Mouse (Mus musculus) kidney, postnatal 0 days (tissue): ENCODE results near the gene Smurf2. TPM values are rescaled to one million over a fixed set of nuclear protein-coding genes. Genes with fewer than 3 reads are reported as not detected.

ENCODE experiments used
- ATAC-seq: fragments of 200-750 bp; cut with Nextera tagmentation; replicated peaks from 2 replicates; pipeline ENCODE4 v1.8.0; 2017; ENCODE audit warnings: low read depth, moderate number of reproducible peaks, moderate TSS enrichment, moderate library complexity; ENCODE audit not compliant: low FRiP score
- DNase-seq: peaks from one replicate; pipeline ENCODE4 v3.0.0-alpha.2; 2016; ENCODE audit warnings: low spot score
- H3K27ac ChIP-seq: fragments of 300-500 bp; sonication (generic); 2 replicates; pipeline ENCODE4 v1.5.1; 2014; ENCODE audit warnings: mild to moderate bottlenecking
- H3K27me3 ChIP-seq: fragments of 300-500 bp; sonication (generic); 2 replicates; pipeline ENCODE4 v1.6.1; 2014; ENCODE audit warnings: low read length, mixed read lengths; ENCODE audit not compliant: insufficient read depth
- H3K36me3 ChIP-seq: fragments of 300-500 bp; sonication (generic); 2 replicates; pipeline ENCODE4 v1.6.1; 2014; ENCODE audit warnings: low read length, mixed read lengths; ENCODE audit not compliant: insufficient read depth
- H3K4me1 ChIP-seq: fragments of 300-500 bp; sonication (generic); replicated peaks from 2 replicates; pipeline ENCODE4 v1.6.1; 2014; ENCODE audit warnings: antibody characterized with exemption, low read length, mixed read lengths; ENCODE audit not compliant: insufficient read depth
- H3K4me2 ChIP-seq: fragments of 300-500 bp; sonication (generic); 2 replicates; pipeline ENCODE4 v1.6.1; 2014; ENCODE audit warnings: mild to moderate bottlenecking, low read length, moderate library complexity, mixed read lengths
- H3K4me3 ChIP-seq: fragments of 300-500 bp; sonication (generic); replicated peaks from 2 replicates; pipeline ENCODE4 v1.5.1; 2014; ENCODE audit warnings: low read depth, low read length
- H3K9ac ChIP-seq: fragments of 300-500 bp; sonication (generic); 2 replicates; pipeline ENCODE4 v1.6.1; 2014; ENCODE audit warnings: low read depth, low read length
- H3K9me3 ChIP-seq: fragments of 300-500 bp; sonication (generic); replicated peaks from 2 replicates; pipeline ENCODE4 v1.6.1; 2016; ENCODE audit warnings: low read length, inconsistent platforms, mixed read lengths
- CTCF ChIP-seq: IDR thresholded peaks from 2 replicates; pipeline ENCODE4 v1.5.1; 2016; ENCODE audit warnings: antibody characterized with exemption, low read depth, mild to moderate bottlenecking, moderate library complexity
- WGBS: fragments of 180-500 bp; shearing (Covaris S2); extraction: QIAGEN DNeasy Blood & Tissue Kit; methylation state at CpG from one replicate; pipeline ENCODE4 v1.1.7; 2014; 5-methylcytosine and 5-hydroxymethylcytosine counted together
- polyA plus RNA-seq: library from polyadenylated mRNA; unstranded; fragments of >200 nt; fragmentation: Nextera tagmentation; extraction: Ambion mirVana; gene quantifications from 2 replicates; pipeline ENCODE4 v1.2.1, GENCODE M21; 2015

The Smurf2 gene
- polyA plus RNA-seq, 1 experiment from 2014 or later, result 12.3 TPM

DNA sequence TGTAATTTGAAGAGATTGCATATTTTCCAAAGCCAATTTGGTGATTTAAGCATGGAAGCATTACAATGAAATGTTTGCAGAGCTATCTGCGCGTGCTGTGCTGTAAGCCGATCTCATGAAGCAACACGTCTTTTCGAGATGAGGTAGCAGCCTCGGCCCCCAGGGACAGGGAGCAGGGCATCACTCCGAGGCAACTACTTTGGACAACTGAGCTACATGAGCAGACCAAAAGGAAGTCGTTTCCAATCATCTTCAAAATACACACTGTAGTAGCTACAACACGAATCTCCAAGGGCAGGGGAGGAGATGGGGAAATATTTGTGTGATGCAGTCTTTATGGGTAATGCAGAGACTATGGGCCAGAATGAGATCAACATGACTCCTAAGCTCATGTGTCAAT lies 9.9 kb upstream of the Smurf2 start:
- 33% methylated on average over 9 of the region's 9 CpGs for WGBS

DNA sequence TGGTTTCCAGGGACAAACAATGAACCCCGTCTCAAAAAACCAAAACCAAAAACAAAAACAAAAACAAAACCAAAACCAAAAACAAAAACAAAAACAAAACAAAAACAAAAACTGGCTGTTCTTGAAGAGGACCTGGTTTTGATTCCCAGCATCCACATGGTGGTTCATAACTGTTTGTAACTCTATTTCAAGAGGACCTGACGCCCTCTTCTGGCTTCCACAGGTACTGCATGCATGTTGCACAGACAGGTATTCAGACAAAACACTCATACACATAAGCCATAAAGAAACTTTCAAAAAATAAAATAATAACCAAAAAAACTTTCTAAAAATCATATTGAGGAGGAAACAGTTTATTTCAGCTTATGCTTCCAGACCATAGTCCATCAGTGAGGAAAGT lies 8.4 kb upstream of the Smurf2 start:
- DNase-seq (no peak), ATAC-seq (no peak)
- Histone ChIP-seq H3K36me3 (no peaks in the 10 kb centered on the region), H3K4me3 (no peak overlapping the region), H3K9me3 (no peaks in the 10 kb centered on the region), H3K27ac (no peak overlapping the region), H3K4me2 (no peak overlapping the region), H3K9ac (no peak overlapping the region), H3K4me1 (no peaks in the 10 kb centered on the region), H3K27me3 (no peaks in the 10 kb centered on the region)
- TF ChIP-seq CTCF, result peak; percentile 35; the same call in 1 of the 2 replicates
- WGBS, result 55% methylated on average over 2 of the region's 2 CpGs

More for the DNA sequence above, 9.9 kb upstream of the Smurf2 start:
- Histone ChIP-seq H3K9me3 (no peaks in the 10 kb centered on the region), H3K4me2 (no peak overlapping the region), H3K4me3 (no peak overlapping the region), H3K27ac (no peak overlapping the region), H3K27me3 (no peaks in the 10 kb centered on the region), H3K9ac (no peak overlapping the region), H3K4me1 (no peaks in the 10 kb centered on the region), H3K36me3 (no peaks in the 10 kb centered on the region)
- no peak for TF ChIP-seq CTCF
- DNase-seq, result peak; percentile 46
- no peak for ATAC-seq

DNA sequence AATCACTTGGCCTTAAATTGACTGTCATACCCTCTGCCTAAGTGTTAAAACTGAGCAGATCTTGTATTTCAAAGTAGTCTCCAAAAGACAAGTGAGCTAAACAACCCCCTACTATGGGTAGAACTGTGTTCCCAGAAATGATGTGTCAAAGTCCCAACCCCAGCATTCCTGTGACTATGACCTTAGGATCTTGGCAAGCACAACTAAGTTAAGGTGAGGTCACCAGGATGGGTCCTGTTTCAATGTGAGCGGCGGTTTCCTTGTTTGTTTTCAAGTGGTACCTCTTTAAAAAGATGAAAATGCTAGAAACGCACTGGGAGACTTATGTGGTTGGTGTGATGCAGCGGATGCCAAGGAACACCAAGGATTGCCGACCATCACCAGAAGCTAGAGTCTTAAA lies 7.4 kb upstream of the Smurf2 start:
- no peak overlapping the region for H3K27ac ChIP-seq
- no peak overlapping the region for H3K4me3 ChIP-seq
- no peaks in the 10 kb centered on the region for H3K4me1 ChIP-seq
- no peak overlapping the region for H3K4me2 ChIP-seq
- H3K9me3 ChIP-seq, result no peaks in the 10 kb centered on the region
- WGBS, result 95% methylated on average over 5 of the region's 5 CpGs
- no peaks in the 10 kb centered on the region for H3K36me3 ChIP-seq
- DNase-seq, result no peak
- no peaks in the 10 kb centered on the region for H3K27me3 ChIP-seq
- no peak for TF ChIP-seq CTCF
- no peak for ATAC-seq
- H3K9ac ChIP-seq, result no peak overlapping the region

DNA sequence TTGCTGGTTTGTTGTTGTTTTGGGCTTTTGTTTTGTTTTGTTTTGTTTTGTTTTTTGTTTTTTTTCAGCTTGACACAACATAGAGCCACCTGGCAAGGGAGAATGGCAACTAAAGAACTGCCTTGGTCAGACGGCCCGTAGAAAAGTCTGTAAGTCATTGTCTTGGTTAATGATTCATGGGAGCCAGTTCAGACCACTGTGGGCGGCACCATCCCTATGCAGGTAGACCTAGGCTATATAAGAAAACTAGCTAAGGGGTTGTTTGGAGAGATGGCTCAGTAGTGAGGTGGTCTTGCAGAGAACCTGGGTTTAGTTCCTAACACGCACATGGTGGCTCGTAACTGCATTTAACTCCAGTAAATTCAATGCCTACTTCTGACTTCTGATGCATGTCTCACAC lies 6.7 kb upstream of the Smurf2 start:
- Histone ChIP-seq H3K4me3 (no peak overlapping the region), H3K4me1 (no peaks in the 10 kb centered on the region), H3K4me2 (no peak overlapping the region), H3K27me3 (no peaks in the 10 kb centered on the region), H3K36me3 (no peaks in the 10 kb centered on the region), H3K9ac (no peak overlapping the region), H3K9me3 (no peaks in the 10 kb centered on the region), H3K27ac (no peak overlapping the region)
- ATAC-seq (no peak), DNase-seq (no peak)
- 86% methylated on average over 5 of the region's 5 CpGs for WGBS
- TF ChIP-seq CTCF, result no peak

DNA sequence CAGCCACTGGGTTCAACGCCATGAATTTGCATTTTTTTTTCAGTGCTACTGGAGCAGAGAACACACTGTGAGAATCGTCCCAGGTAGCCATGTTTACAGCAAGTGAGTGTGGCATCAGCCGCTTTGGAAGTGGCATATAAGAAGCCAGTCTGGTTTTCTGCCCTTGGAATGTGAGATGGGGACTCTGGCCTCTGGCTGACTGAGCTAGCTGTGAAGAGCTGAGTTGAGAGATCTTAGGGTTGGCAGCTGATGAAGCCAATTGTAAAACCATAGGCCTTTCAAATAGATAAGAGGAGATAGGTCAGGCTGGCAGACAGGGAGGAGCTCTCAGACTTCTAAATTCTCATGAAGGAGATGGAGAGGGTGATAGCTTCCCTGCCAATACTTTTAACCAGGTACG lies 6.2 kb upstream of the Smurf2 start:
- no peak overlapping the region for H3K4me3 ChIP-seq
- DNase-seq (no peak), ATAC-seq (no peak)
- TF ChIP-seq CTCF, result no peak
- no peaks in the 10 kb centered on the region for H3K36me3 ChIP-seq
- no peaks in the 10 kb centered on the region for H3K9me3 ChIP-seq
- no peak overlapping the region for H3K9ac ChIP-seq
- no peaks in the 10 kb centered on the region for H3K4me1 ChIP-seq
- 73% methylated on average over 4 of the region's 4 CpGs for WGBS
- no peak overlapping the region for H3K4me2 ChIP-seq
- no peak overlapping the region for H3K27ac ChIP-seq
- H3K27me3 ChIP-seq, result no peaks in the 10 kb centered on the region

DNA sequence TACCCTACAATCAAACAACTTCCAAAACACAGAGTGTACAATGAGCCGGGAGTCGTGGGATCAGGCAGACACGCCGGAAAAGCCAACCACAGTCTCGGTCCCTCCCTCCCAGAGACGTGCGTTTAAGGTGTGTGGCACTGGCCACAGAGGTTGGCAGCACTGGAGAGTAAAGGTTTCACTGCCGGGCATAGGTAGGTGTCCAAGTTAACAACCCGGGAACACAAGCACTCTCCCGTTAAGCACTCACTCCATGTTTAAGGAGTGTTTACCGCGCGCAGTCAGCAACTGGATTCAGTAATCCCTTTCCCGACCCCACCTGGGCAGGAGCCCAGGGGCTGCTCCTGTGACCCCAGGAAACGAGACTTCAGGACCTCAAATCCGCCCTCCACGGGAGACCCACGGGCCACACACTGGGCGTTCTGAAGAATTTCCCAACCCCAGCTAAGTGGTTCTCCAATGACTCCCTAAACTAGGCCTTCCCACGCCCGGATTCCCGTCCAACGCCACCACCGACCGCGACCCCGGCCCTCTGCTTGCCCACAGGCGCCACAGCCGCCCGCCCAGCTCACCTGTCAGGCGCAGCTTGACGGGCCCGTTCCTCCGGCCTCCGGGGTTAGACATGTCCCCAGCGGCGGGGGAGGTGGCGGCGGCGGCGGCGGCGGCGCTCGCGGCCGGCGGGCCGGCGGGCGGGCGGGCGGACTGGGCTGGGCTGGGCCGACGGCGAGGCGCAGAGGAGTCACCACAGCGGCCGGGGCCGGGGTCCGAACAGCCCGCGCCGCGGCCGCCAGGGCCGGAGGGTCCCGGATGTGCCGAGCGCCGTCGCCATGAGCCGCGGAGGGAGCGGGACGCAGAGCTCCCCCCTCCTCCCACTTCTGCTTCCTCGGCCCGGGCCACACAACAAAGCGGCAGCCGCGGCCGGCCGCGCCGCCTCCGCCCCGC lies 634 bp downstream of the Smurf2 start:
- Histone ChIP-seq H3K9ac (peak overlapping the region; percentile 88), H3K9me3 (no peaks in the 10 kb centered on the region), H3K36me3 (no peaks in the 10 kb centered on the region), H3K27me3 (no peaks in the 10 kb centered on the region), H3K4me1 (0 out of 2 replicates have a peak, but pooled peaks cover 6% of the 10 kb centered on the region), H3K27ac (peak overlapping the region; percentile 90), H3K4me2 (peak overlapping the region; percentile 60), H3K4me3 (peak overlapping the region; percentile 74)
- DNase-seq (peak; percentile 47), ATAC-seq (peak; percentile 81)
- WGBS, result under 1% methylated on average over 70 of the region's 87 CpGs
- no peak for TF ChIP-seq CTCF
